Mouse (Mus musculus): ENCODE data around the gene Pnpla5. TPM values are rescaled to one million over a fixed set of nuclear protein-coding genes. Genes with fewer than 3 reads are reported as not detected.

Gene Pnpla5
- polyA plus RNA-seq, 1 experiment: not detected

GRCm38 (mm10) chr15:84065140-84065539 is 57.8 kb downstream of the Pnpla5 start, which contains the start of gene Efcab6:
Gene Efcab6, minus strand, starts transcription at chr15:84065379.
- TF ChIP-seq GATA1 (IDR thresholded peaks at IDR 0.05; ENCODE audit: low read length) (no peak), TAL1 (IDR thresholded peaks at IDR 0.05; ENCODE audit: low read length) (no peak)
- H3K9me3 ChIP-seq (ENCODE audit: control insufficient read depth, low read length): peaks cover 19% of the 10 kb centered on the region
- H3K27me3 ChIP-seq (ENCODE audit: control insufficient read depth): peaks cover 35% of the 10 kb centered on the region
- no peaks in the 10 kb centered on the region for H3K36me3 ChIP-seq (ENCODE audit: control insufficient read depth)
- H3K4me1 ChIP-seq (ENCODE audit: control insufficient read depth): no peaks in the 10 kb centered on the region
- H3K4me3 ChIP-seq (replicated peaks): no peak within 1 kb of the TSS

Other genes starting within 250 kb of the Pnpla5 start
- not detected in 2 replicates for gene Efcab6, start 57.8 kb downstream of the Pnpla5 start, polyA plus RNA-seq (2012)
- gene Sult4a1, start 17.4 kb downstream of the Pnpla5 start, polyA plus RNA-seq (2012): not detected in 2 replicates
- gene Pnpla3, start 44.7 kb upstream of the Pnpla5 start, polyA plus RNA-seq (2012): not detected in 2 replicates
- gene Samm50, start 69.1 kb upstream of the Pnpla5 start, polyA plus RNA-seq (2012): 2.2 and 3.4 TPM in 2 replicates
- 6.3 and 6.8 TPM in 2 replicates for gene Parvb, start 108.9 kb upstream of the Pnpla5 start, polyA plus RNA-seq (2012)
- 0.26 and 0.42 TPM in 2 replicates for gene Parvg, start 200.9 kb upstream of the Pnpla5 start, polyA plus RNA-seq (2012)